Mouse (Mus musculus): ENCODE measurements around the gene Mrpl52. TPM values are rescaled to one million over a fixed set of nuclear protein-coding genes. Genes with fewer than 3 reads are reported as not detected.

The Mrpl52 gene
- total RNA-seq, 1 experiment = 137 TPM

DNA sequence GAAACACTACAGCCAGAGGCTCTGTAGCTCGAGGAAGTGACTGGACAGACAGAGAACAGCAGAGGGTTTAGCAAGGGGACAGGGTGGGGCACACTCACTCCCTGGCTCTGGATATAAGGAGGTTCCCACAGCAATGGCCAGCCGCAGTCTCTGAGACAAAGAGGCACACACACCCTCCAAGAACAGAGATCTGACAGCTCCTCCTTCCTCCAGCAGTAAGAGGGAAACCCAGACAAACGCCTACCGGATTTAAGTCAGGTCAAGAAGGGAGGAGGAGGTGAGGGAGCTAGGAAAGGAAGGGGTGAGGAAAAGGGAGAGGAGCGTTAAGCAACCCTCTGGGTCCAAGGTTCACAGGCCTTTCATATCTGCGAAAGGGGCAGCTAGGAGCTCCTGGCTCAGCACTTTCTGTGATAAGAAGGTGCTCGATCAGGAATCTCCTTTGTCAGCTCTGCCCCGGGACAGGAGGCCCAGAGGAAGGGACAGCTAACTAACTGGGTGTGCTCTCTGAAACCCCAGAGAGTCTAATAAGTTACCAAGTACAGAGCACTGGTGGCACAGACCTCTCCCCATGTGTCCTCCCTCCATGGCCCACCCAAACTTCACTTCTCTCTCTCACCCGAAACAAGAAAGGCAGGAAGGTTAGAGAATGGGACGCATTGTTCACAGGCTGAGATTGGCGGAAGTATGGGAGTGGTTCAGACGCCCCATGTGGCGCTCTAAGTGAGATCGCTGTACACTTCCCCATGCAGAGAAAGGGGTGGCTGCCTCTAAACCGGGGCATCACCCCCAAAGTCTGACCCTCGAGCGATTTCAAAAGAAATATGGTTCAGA is 16.5 kb upstream of the Mrpl52 start:
- in situ Hi-C loops (cut with MboI; ENCODE audit: low sequenced_read_pairs in 2 of 2, unreplicated experiment in 2 of 2) = no loop called here
- DNase-seq (ENCODE audit: low read depth, low spot score) = no peak

DNA sequence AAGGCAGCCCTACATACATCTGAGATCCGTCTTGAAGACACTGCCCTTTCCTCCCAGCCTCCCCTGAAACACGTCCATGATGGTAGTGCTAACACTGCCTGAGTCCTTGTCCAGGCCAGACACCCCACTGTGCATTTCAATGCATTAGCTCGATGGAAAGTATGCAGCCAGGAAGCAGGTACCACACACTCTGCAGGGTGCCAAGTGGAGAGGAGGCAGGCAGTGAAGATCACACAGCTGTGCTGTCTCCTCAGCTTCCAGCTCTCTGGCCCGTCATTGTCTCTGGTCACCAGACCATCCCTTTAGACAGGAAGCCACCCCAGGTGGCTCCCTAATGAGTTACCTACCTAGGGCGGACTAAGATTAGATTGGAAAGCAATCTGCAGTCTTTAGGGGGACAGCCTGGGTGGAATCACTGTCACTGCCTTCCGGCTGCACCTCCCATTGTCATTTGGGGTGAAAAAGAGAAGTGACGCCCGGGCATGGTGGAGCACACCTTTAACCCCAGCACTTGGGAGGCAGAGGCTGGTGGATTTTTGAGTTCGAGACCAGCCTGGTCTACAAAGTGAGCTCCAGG is 14.6 kb upstream of the Mrpl52 start:
- Histone ChIP-seq H3K9ac (ENCODE audit: insufficient read depth, low read depth, low read length, poor library complexity, severe bottlenecking) (peak overlapping the region; percentile 64; the same call in 1 of the 2 replicates), H3K9me3 (ENCODE audit: control insufficient read depth, insufficient read depth, low read depth, low read length) (no peaks in the 10 kb centered on the region), H3K36me3 (ENCODE audit: control insufficient read depth, insufficient read depth, low read length, poor library complexity, severe bottlenecking) (peaks cover 31% of the 10 kb centered on the region), H3K4me3 (ENCODE audit: insufficient read depth in 1 of 2, low read depth in 1 of 2, low read length in 2 of 2, poor library complexity in 1 of 2, severe bottlenecking in 1 of 2) (peak overlapping the region in 1 of 2 experiments; percentile 77; a peak in 2 of 4 replicates), H3K27ac (ENCODE audit: insufficient read depth, low read depth, low read length, poor library complexity, severe bottlenecking) (peak overlapping the region; percentile 93), H3K4me1 (ENCODE audit: control insufficient read depth in 2 of 2, insufficient read depth in 2 of 2, low read length in 2 of 2, poor library complexity in 1 of 2) (peaks cover 7 to 23% of the 10 kb centered on the region in 2 experiments; a peak in 2 of 4 replicates)
- in situ Hi-C loops (cut with MboI; ENCODE audit: low sequenced_read_pairs in 2 of 2, unreplicated experiment in 2 of 2) = no loop called here
- no peak for TF ChIP-seq MAFK (IDR thresholded peaks at IDR 0.05; ENCODE audit: insufficient read depth, low read depth, low read length)
- DNase-seq (ENCODE audit: low read depth, low spot score) = peak; percentile 80

More for the DNA sequence above, 16.5 kb upstream of the Mrpl52 start:
- Histone ChIP-seq H3K4me3 (ENCODE audit: insufficient read depth in 1 of 2, low read depth in 1 of 2, low read length in 2 of 2, poor library complexity in 1 of 2, severe bottlenecking in 1 of 2) (peak overlapping the region; percentile 33 to 42), H3K9me3 (ENCODE audit: control insufficient read depth, insufficient read depth, low read depth, low read length) (no peaks in the 10 kb centered on the region), H3K9ac (ENCODE audit: insufficient read depth, low read depth, low read length, poor library complexity, severe bottlenecking) (peak overlapping the region; percentile 71), H3K4me1 (ENCODE audit: control insufficient read depth in 2 of 2, insufficient read depth in 2 of 2, low read length in 2 of 2, poor library complexity in 1 of 2) (peaks cover 7 to 33% of the 10 kb centered on the region in 2 experiments; a peak in 2 of 4 replicates), H3K27ac (ENCODE audit: insufficient read depth, low read depth, low read length, poor library complexity, severe bottlenecking) (peak overlapping the region; percentile 93; the same call in 1 of the 2 replicates), H3K36me3 (ENCODE audit: control insufficient read depth, insufficient read depth, low read length, poor library complexity, severe bottlenecking) (peaks cover 48% of the 10 kb centered on the region)
- TF ChIP-seq HCFC1 (IDR thresholded peaks at IDR 0.05; ENCODE audit: borderline replicate concordance, insufficient read depth, low read length) (no peak), ZNF384 (IDR thresholded peaks at IDR 0.05; ENCODE audit: low read depth, low read length) (no peak), CHD2 (IDR thresholded peaks at IDR 0.05; ENCODE audit: low read depth, low read length) (no peak), ZC3H11A (IDR thresholded peaks at IDR 0.05; ENCODE audit: borderline replicate concordance, low read depth, low read length) (no peak), MAFK (IDR thresholded peaks at IDR 0.05; ENCODE audit: insufficient read depth, low read depth, low read length) (no peak)

DNA sequence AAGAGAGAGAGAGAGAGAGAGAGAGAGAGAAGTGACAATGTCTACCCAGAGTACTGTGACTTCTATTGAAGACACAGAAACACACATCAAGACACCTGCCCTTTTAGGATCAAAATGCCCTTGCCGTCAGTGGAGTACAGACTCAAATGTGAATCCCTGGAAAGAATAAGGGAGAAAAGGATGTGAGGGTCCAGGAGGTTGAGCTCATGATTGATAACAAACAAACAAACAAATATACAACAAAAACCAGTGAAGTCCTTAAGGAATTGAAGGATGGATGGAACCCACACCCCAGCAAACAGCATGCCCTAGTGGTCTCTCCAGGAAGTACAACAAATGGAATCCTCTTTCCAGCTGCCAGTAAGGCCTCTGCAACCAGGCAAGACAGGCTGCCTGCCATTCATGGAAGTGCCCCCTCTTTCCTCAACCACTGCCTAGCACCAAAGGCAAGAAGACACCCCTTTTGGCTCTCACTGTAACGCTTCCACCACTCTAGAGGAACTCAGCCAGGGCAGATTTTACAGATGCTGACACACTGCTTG is 14.0 kb upstream of the Mrpl52 start:
- peak overlapping the region; percentile 61 to 77 for H3K4me3 ChIP-seq (ENCODE audit: insufficient read depth in 1 of 2, low read depth in 1 of 2, low read length in 2 of 2, poor library complexity in 1 of 2, severe bottlenecking in 1 of 2)
- H3K9ac ChIP-seq (ENCODE audit: insufficient read depth, low read depth, low read length, poor library complexity, severe bottlenecking) = peak overlapping the region; percentile 64
- no peak for DNase-seq (ENCODE audit: low read depth, low spot score)

DNA sequence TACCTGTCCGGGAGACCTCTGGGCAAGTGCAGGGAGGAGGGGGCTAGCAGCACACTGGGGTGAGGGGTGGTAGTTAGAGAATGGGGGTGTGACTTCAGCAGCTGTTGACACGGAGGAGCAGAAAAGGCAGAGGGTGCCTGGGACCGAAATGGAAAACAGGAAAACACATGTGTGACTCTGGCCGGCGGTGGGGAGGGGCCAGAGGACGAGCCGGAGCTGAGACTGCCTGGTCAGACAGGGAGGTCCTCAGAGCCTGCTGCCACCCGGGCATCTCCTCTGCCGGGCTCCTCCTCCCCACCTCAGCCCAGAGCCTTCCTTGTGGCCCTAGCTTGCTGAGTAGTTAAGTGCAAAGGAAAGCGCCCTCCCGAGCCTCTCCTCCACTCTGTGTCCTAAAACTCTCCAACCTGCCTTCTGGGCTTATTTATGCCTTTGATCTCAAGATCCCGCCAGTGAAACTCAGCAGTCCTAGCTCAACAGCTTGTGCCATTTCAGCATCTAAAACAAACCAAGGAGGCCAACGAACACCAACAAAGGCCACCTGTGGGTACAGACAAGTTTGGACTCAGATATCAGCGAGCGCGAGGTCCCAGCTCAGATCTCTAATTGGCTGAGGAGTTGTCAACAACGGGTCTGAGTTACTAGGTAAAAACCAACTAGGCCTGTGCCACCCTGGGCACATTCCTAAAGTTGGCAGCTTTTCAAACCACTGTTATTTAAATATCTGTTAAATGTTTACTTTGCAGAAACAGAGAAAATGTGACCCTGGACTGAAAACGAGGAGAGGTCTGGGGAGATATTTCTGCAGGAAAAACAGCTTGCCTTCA is 12.6 kb upstream of the Mrpl52 start:
- no peak for DNase-seq (ENCODE audit: low read depth, low spot score)
- H3K9me3 ChIP-seq (ENCODE audit: control insufficient read depth, insufficient read depth, low read depth, low read length) = no peaks in the 10 kb centered on the region
- in situ Hi-C loops (cut with MboI; ENCODE audit: low sequenced_read_pairs in 2 of 2, unreplicated experiment in 2 of 2) = no loop called here
- peak overlapping the region; percentile 61 to 77 for H3K4me3 ChIP-seq (ENCODE audit: insufficient read depth in 1 of 2, low read depth in 1 of 2, low read length in 2 of 2, poor library complexity in 1 of 2, severe bottlenecking in 1 of 2)
- peak overlapping the region; percentile 88 for H3K27ac ChIP-seq (ENCODE audit: insufficient read depth, low read depth, low read length, poor library complexity, severe bottlenecking)
- peak overlapping the region; percentile 64 for H3K9ac ChIP-seq (ENCODE audit: insufficient read depth, low read depth, low read length, poor library complexity, severe bottlenecking)
- H3K36me3 ChIP-seq (ENCODE audit: control insufficient read depth, insufficient read depth, low read length, poor library complexity, severe bottlenecking) = peaks cover 11% of the 10 kb centered on the region; the same call in 1 of the 2 replicates
- peaks cover 7 to 15% of the 10 kb centered on the region in 2 experiments; a peak in 2 of 4 replicates for H3K4me1 ChIP-seq (ENCODE audit: control insufficient read depth in 2 of 2, insufficient read depth in 2 of 2, low read length in 2 of 2, poor library complexity in 1 of 2)
- TF ChIP-seq HCFC1 (IDR thresholded peaks at IDR 0.05; ENCODE audit: borderline replicate concordance, insufficient read depth, low read length) (no peak), ZNF384 (IDR thresholded peaks at IDR 0.05; ENCODE audit: low read depth, low read length) (no peak), MAFK (IDR thresholded peaks at IDR 0.05; ENCODE audit: insufficient read depth, low read depth, low read length) (no peak), ZC3H11A (IDR thresholded peaks at IDR 0.05; ENCODE audit: borderline replicate concordance, low read depth, low read length) (no peak), CHD2 (IDR thresholded peaks at IDR 0.05; ENCODE audit: low read depth, low read length) (no peak)

More for the DNA sequence above, 14.0 kb upstream of the Mrpl52 start:
- H3K9me3 ChIP-seq (ENCODE audit: control insufficient read depth, insufficient read depth, low read depth, low read length) = no peaks in the 10 kb centered on the region
- in situ Hi-C loops (cut with MboI; ENCODE audit: low sequenced_read_pairs in 2 of 2, unreplicated experiment in 2 of 2) = no loop called here
- peak overlapping the region; percentile 88 for H3K27ac ChIP-seq (ENCODE audit: insufficient read depth, low read depth, low read length, poor library complexity, severe bottlenecking)
- TF ChIP-seq HCFC1 (IDR thresholded peaks at IDR 0.05; ENCODE audit: borderline replicate concordance, insufficient read depth, low read length) = no peak
- 0 out of 2 replicates have a peak, but pooled peaks have one; percentile 17 for TF ChIP-seq ZC3H11A (IDR thresholded peaks at IDR 0.05; ENCODE audit: borderline replicate concordance, low read depth, low read length)
- H3K4me1 ChIP-seq (ENCODE audit: control insufficient read depth in 2 of 2, insufficient read depth in 2 of 2, low read length in 2 of 2, poor library complexity in 1 of 2) = peaks cover 7 to 23% of the 10 kb centered on the region in 2 experiments; a peak in 2 of 4 replicates
- peaks cover 25% of the 10 kb centered on the region for H3K36me3 ChIP-seq (ENCODE audit: control insufficient read depth, insufficient read depth, low read length, poor library complexity, severe bottlenecking)
